Mouse (Mus musculus) hindbrain, embryonic 10.5 days (tissue): ENCODE results near the gene Adgrf1. TPM values are rescaled to one million over a fixed set of nuclear protein-coding genes. Genes with fewer than 3 reads are reported as not detected.

ENCODE experiments used
- DNase-seq: peaks from one replicate; pipeline ENCODE4 v3.0.0-alpha.2; 2017; ENCODE audit warnings: low spot score
- H3K27ac ChIP-seq: fragments of 300-500 bp; sonication (generic); 2 replicates; pipeline ENCODE4 v1.5.1; 2016; ENCODE audit warnings: mild to moderate bottlenecking, moderate library complexity
- H3K27me3 ChIP-seq: fragments of 300-500 bp; sonication (generic); 2 replicates; pipeline ENCODE4 v1.6.1; 2016; ENCODE audit warnings: mild to moderate bottlenecking; ENCODE audit not compliant: poor library complexity, insufficient read depth, severe bottlenecking
- H3K36me3 ChIP-seq: fragments of 300-500 bp; sonication (generic); 2 replicates; pipeline ENCODE4 v1.6.1; 2016; ENCODE audit warnings: mild to moderate bottlenecking, moderate library complexity
- H3K4me1 ChIP-seq: fragments of 300-500 bp; sonication (generic); replicated peaks from 2 replicates; pipeline ENCODE4 v1.6.1; 2016; ENCODE audit warnings: mild to moderate bottlenecking
- H3K4me3 ChIP-seq: fragments of 300-500 bp; sonication (generic); 2 replicates; pipeline ENCODE4 v1.5.1; 2016; ENCODE audit warnings: mild to moderate bottlenecking, moderate library complexity
- H3K9me3 ChIP-seq: fragments of 300-500 bp; sonication (generic); 2 replicates; pipeline ENCODE4 v1.6.1; 2016; ENCODE audit warnings: mild to moderate bottlenecking, moderate library complexity
- WGBS: fragments of 180-500 bp; shearing (Covaris S2); methylation state at CpG from one replicate; pipeline ENCODE4 v1.1.7; 2016; 5-methylcytosine and 5-hydroxymethylcytosine counted together
- polyA plus RNA-seq: library from polyadenylated mRNA; unstranded; fragments of >200 nt; fragmentation: Nextera tagmentation; extraction: Ambion mirVana; gene quantifications from 2 replicates; pipeline ENCODE4 v1.2.1, GENCODE M21; 2016

Adgrf1 gene
- polyA plus RNA-seq, 1 experiment from 2014 or later, result not detected

DNA sequence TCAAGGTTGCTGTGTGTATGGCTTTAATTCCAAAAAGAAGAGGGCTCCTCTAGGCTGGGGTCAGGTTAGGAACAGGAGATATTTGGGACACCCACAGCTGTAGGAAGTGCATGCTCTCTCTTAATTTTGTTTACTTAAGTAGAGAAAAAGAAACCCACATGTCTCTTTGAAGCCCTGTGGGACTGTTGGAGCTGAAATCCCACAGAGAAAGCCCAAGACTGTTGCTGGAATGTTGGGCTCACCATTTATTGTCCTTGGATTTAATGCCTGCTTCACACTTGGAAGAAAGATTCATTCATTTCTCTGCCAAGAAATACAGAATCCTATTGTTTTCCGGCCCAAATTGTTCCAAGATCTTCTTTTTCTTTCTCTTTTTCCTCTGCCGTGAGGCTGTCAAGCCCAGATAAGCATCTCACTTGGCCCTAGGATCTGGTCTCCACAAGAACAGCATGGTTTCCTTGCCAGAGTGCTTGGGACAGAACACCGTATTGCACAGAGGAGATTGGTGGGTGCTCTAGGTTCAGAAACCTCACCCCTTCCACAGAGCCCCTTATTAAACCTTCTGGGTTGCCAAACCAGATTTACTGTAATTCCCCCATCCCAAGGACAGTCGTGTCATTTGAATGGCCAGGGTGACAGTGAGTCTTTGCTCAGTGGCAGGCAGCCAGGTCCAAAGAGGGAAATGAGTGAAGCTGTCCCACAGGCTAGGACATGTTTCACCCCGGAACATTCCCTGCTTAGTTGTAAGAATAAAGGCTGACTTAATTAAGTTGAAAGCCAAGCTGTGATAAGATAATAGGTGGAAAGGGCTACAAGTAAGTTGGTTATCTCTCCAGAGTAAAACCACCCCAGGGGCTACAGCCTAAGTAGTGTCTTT lies 18.6 kb upstream of the Adgrf1 start:
- H3K4me3 ChIP-seq, result no peak overlapping the region
- no peaks in the 10 kb centered on the region for H3K27me3 ChIP-seq
- H3K9me3 ChIP-seq, result no peaks in the 10 kb centered on the region
- H3K4me1 ChIP-seq, result no peaks in the 10 kb centered on the region
- 48% methylated on average over 5 of the region's 5 CpGs for WGBS
- DNase-seq, result no peak
- H3K27ac ChIP-seq, result no peak overlapping the region
- H3K36me3 ChIP-seq, result no peaks in the 10 kb centered on the region

DNA sequence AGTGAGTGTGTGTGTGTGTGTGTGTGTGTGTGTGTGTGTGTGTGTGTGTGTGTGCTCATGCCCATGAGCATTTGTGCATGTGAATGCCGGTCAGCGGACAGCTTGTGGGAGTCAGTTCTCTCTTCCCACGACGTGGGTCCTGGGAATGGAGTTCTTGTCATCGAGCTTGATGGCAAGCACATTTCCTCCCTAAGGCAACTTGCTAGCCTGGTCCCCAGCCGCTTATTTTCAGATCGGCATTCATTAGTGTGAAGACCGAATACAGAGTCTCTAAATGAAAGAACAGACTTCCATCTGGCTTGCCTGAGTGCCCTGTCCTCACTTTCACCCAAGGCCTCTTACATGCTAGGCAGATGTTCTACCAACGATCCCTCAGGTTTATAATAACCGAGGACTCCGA lies 17.3 kb upstream of the Adgrf1 start:
- Histone ChIP-seq H3K36me3 (no peaks in the 10 kb centered on the region), H3K4me1 (no peaks in the 10 kb centered on the region), H3K9me3 (no peaks in the 10 kb centered on the region), H3K27me3 (no peaks in the 10 kb centered on the region), H3K27ac (no peak overlapping the region), H3K4me3 (no peak overlapping the region)
- WGBS, result 83% methylated on average over 11 of the region's 11 CpGs
- DNase-seq, result no peak

- Histone ChIP-seq H3K4me1 (no peaks in the 10 kb centered on the region), H3K27me3 (no peaks in the 10 kb centered on the region), H3K36me3 (no peaks in the 10 kb centered on the region), H3K9me3 (no peaks in the 10 kb centered on the region), H3K27ac (no peak overlapping the region), H3K4me3 (no peak overlapping the region)
- DNase-seq, result no peak
- WGBS, result 66% methylated on average over 3 of the region's 3 CpGs
Observed at GRCm38 (mm10) chr17:43254261-43254660, 15.9 kb upstream of the Adgrf1 start.

DNA sequence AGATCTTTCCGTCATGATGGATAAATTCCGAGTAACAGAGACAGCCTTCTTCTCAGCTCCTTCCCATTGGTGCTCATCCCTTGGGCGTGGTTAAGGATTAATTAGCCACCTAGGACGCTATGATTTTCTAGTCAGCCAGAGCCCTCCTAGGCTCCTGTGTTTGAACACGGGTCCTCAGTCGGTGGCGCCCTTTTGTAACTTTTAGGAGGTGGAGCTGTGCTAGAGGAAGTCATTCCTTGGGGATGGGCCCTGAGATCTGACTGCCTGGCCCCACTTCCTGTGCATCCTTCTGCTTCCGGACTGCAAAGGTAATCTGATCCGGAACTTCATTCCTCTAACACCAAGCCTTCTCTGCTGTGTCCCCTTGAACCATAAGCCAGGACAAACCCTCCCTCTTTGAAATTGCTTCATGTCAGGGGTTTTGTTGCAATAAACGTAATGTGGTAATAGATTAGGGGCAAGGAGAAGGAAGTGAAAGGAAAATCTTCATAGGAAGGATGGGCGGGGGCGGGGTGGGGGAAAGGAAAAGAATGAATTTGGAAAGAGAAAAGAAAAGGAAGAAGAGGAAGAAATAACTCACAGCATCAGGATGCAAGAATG lies 13.5 kb upstream of the Adgrf1 start:
- Histone ChIP-seq H3K4me3 (no peak overlapping the region), H3K27me3 (no peaks in the 10 kb centered on the region), H3K27ac (no peak overlapping the region), H3K36me3 (no peaks in the 10 kb centered on the region), H3K9me3 (no peaks in the 10 kb centered on the region), H3K4me1 (no peaks in the 10 kb centered on the region)
- DNase-seq, result no peak
- WGBS, result 74% methylated on average over 12 of the region's 12 CpGs

DNA sequence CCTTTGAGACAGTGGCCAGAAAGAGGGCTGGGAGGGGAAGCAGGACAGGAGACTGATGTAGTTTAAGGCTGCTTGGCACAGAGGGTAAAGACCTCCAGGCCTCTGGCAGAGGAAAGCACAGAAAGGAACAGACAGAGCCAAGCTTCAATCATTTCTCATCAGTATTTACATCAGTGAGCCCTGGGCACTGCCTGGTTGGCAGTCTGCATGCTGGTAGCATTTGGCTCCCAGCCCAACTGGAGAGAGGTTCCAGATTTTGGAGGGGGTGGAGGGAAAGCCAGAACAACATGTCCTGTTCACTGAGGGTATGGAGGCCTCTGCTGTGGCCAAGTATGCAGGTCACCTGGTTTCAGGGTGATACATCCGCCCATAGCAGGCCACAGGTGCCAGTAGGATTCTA lies 12.4 kb upstream of the Adgrf1 start:
- WGBS, result 89% methylated on average over 1 of the region's 1 CpGs
- no peaks in the 10 kb centered on the region for H3K4me1 ChIP-seq
- peaks cover 5% of the 10 kb centered on the region; the same call in 1 of the 2 replicates for H3K9me3 ChIP-seq
- H3K27me3 ChIP-seq, result no peaks in the 10 kb centered on the region
- no peak overlapping the region for H3K27ac ChIP-seq
- no peak overlapping the region for H3K4me3 ChIP-seq
- H3K36me3 ChIP-seq, result no peaks in the 10 kb centered on the region
- no peak for DNase-seq

GRCm38 (mm10) chr17:43261937-43262336 lies 8.2 kb upstream of the Adgrf1 start:
- no peaks in the 10 kb centered on the region for H3K4me1 ChIP-seq
- WGBS, result 88% methylated on average over 5 of the region's 5 CpGs
- no peaks in the 10 kb centered on the region for H3K36me3 ChIP-seq
- no peak for DNase-seq
- H3K27me3 ChIP-seq, result no peaks in the 10 kb centered on the region
- H3K4me3 ChIP-seq, result no peak overlapping the region
- H3K27ac ChIP-seq, result no peak overlapping the region
- H3K9me3 ChIP-seq, result peaks cover 5% of the 10 kb centered on the region; the same call in 1 of the 2 replicates

GRCm38 (mm10) chr17:43264739-43265138 lies 5.4 kb upstream of the Adgrf1 start:
- Histone ChIP-seq H3K27me3 (no peaks in the 10 kb centered on the region), H3K4me3 (no peak overlapping the region), H3K36me3 (no peaks in the 10 kb centered on the region), H3K4me1 (no peaks in the 10 kb centered on the region), H3K27ac (no peak overlapping the region), H3K9me3 (peaks cover 5% of the 10 kb centered on the region; the same call in 1 of the 2 replicates)
- WGBS, result 76% methylated on average over 7 of the region's 7 CpGs
- no peak for DNase-seq

- H3K36me3 ChIP-seq, result no peaks in the 10 kb centered on the region
- 27% methylated on average over 26 of the region's 26 CpGs for WGBS
- H3K4me3 ChIP-seq, result no peak overlapping the region
- peaks cover 5% of the 10 kb centered on the region; the same call in 1 of the 2 replicates for H3K9me3 ChIP-seq
- 0 out of 2 replicates have a peak overlapping the region, but pooled peaks have one; percentile 45 for H3K27ac ChIP-seq
- H3K27me3 ChIP-seq, result no peaks in the 10 kb centered on the region
- no peaks in the 10 kb centered on the region for H3K4me1 ChIP-seq
- peak; percentile 82 for DNase-seq
Observed at GRCm38 (mm10) chr17:43265178-43265837, 4.8 kb upstream of the Adgrf1 start.

DNA sequence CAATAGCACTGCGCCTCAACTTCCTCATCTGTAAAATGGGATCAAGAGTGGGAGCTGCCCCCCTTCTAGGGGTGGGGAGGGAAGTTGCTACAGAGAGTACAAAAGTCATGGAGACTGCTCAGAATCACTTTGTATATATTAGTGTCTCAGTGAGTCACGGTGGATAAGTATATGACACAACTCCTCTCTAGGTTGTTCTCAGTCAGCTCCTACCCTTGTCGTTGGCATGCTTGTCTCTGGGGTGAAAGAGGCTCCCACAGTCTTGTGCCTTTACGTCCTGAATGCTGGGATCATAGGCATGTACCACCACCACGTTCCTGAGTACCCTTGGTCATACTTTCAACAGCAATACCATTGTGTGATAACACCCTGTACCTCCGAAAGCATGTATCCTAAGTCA lies 4.2 kb upstream of the Adgrf1 start:
- Histone ChIP-seq H3K4me3 (no peak overlapping the region), H3K9me3 (peaks cover 5% of the 10 kb centered on the region; the same call in 1 of the 2 replicates), H3K27ac (no peak overlapping the region), H3K4me1 (no peaks in the 10 kb centered on the region), H3K36me3 (no peaks in the 10 kb centered on the region), H3K27me3 (no peaks in the 10 kb centered on the region)
- WGBS, result 92% methylated on average over 6 of the region's 6 CpGs
- no peak for DNase-seq

GRCm38 (mm10) chr17:43266636-43267035 lies 3.5 kb upstream of the Adgrf1 start:
- Histone ChIP-seq H3K36me3 (no peaks in the 10 kb centered on the region), H3K4me3 (no peak overlapping the region), H3K9me3 (peaks cover 5% of the 10 kb centered on the region; the same call in 1 of the 2 replicates), H3K4me1 (no peaks in the 10 kb centered on the region), H3K27me3 (no peaks in the 10 kb centered on the region), H3K27ac (no peak overlapping the region)
- 84% methylated on average over 2 of the region's 2 CpGs for WGBS
- no peak for DNase-seq

GRCm38 (mm10) chr17:43267046-43267749 lies 2.9 kb upstream of the Adgrf1 start:
- Histone ChIP-seq H3K27me3 (no peaks in the 10 kb centered on the region), H3K36me3 (no peaks in the 10 kb centered on the region), H3K27ac (no peak overlapping the region), H3K4me1 (no peaks in the 10 kb centered on the region), H3K9me3 (0 out of 2 replicates have a peak, but pooled peaks cover 3% of the 10 kb centered on the region), H3K4me3 (no peak overlapping the region)
- 89% methylated on average over 9 of the region's 9 CpGs for WGBS
- no peak for DNase-seq

GRCm38 (mm10) chr17:43276220-43276619 lies 6.1 kb downstream of the Adgrf1 start:
- H3K4me1 ChIP-seq, result no peaks in the 10 kb centered on the region
- H3K36me3 ChIP-seq, result no peaks in the 10 kb centered on the region
- H3K27me3 ChIP-seq, result no peaks in the 10 kb centered on the region
- H3K9me3 ChIP-seq, result no peaks in the 10 kb centered on the region
- DNase-seq, result no peak
- no peak overlapping the region for H3K27ac ChIP-seq
- 87% methylated on average over 6 of the region's 6 CpGs for WGBS
- no peak overlapping the region for H3K4me3 ChIP-seq
